Mouse (Mus musculus) brain, embryonic 14.5 days (tissue): ENCODE data around the gene Chrnd. TPM values are rescaled to one million over a fixed set of nuclear protein-coding genes. Genes with fewer than 3 reads are reported as not detected.

Experiments used
- DNase-seq: peaks from one replicate; pipeline ENCODE4 v3.0.0-alpha.2; 2011; ENCODE audit warnings: low read depth
- CTCF ChIP-seq: fragments of 200-500 bp; IDR thresholded peaks from 2 replicates; pipeline ENCODE4 v1.5.1; 2012; ENCODE audit warnings: inconsistent platforms, mild to moderate bottlenecking, moderate library complexity, borderline replicate concordance; ENCODE audit not compliant: insufficient read depth, insufficient read length; ENCODE audit errors: extremely low read depth
- POLR2A ChIP-seq: fragments of 200-500 bp; IDR thresholded peaks from 2 replicates; pipeline ENCODE4 v1.6.1; 2012; ENCODE audit warnings: mild to moderate bottlenecking, inconsistent platforms, borderline replicate concordance; ENCODE audit not compliant: poor library complexity, insufficient read depth, insufficient read length, severe bottlenecking; ENCODE audit errors: extremely low read depth
- polyA plus RNA-seq: library from polyadenylated mRNA; depleted of rRNA; stranded (reverse); fragments of >200 nt; gene quantifications from 2 replicates; pipeline ENCODE4 v1.2.3, GENCODE M21; 2012

The Chrnd gene
- polyA plus RNA-seq, 1 experiment, result 0.07 TPM

DNA sequence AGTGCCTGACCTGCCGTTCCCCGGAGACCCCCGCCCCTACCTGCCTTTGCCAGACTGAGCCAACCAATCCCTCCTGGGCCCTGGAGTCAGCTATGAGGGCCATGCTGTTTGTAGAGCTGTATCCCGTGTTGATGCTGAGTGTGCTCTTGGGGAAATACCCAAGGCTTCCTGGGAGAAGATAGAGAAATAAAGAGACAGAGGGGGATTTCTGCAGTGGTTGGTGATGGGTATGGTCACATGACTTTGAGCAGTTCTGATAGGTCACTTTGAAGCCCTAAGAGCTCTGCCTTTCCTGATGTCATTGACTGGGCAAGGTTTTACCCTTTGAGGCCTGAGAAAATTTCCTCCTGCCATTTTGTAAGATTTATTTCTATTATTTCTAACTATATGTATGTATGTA is 21.0 kb downstream of the Chrnd start:
- TF ChIP-seq POLR2A (no peak), CTCF (no peak)
- DNase-seq, result no peak

DNA sequence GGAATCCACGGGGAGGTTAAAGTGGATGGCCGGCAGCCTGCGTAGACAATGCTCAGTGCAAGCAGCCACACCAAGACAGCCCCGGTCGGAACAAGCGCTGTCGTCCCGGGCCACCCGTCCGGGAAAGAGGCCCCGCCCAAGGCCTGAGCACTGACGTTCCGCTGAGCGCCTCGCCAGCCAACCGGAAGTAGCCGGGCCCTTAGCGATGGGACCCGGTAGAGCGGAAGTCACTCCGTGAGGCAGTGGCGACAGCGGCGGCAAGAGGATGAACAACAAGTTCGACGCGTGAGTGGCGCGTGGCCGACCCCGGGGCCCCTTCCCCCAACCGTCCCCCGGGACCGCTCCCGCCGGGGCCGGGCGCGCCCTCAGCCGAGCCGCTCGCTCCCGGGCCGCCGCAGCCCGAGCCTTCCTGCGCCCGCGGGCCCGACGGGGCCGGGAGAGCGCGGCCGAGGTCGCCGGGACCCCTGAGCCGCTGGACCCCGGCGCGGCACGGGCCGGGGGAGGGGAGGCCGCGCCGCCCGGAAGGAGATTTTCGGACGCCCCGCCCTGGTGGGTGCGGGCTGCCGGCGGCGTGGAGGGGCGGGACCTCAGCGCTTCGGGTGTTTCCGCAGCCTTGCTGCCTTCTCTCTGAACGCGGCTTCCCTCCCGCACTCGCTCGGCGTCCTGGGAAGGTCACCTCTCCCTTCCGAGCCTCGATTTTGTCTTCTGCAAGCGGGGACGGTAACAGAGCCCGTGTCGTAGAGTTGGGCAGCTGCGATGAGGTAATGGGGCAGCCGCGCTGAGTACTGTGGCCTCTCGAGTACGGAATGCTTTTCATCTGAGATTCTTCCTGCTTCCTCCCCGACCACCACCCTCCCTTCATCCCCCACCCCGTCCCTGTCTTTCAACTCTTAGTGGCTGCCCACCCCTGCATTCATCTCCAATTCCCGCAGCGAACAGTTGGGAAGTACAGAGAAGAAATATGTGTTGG is 23.6 kb downstream of the Chrnd start, which contains the start of gene Eif4e2:
Gene Eif4e2 (plus strand): TSS at position 180 of the 970 bp plus-strand sequence.
- DNase-seq, result peak; percentile 98
- no peak for TF ChIP-seq CTCF
- peak; percentile 78 for TF ChIP-seq POLR2A

DNA sequence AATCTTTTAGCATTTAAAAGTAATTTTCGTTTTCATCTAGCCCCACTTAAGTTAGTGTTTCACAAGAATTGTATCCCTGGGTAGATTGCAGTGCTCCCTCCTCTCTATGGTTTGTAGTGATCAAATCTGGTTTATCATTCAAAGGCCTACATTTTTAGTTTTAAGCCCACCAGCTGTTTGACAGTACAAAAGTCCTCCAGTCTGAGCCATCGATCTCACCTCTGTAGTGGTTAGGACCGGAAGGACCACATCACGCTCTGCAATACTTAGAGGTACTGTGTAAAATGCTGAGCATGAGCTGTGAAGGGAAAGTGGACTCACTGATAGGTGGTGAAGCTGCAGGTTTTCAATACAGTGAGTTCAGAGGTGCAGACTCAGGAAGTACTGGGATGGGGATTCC is 24.3 kb downstream of the Chrnd start:
- no peak for DNase-seq
- TF ChIP-seq CTCF (no peak), POLR2A (no peak)

DNA sequence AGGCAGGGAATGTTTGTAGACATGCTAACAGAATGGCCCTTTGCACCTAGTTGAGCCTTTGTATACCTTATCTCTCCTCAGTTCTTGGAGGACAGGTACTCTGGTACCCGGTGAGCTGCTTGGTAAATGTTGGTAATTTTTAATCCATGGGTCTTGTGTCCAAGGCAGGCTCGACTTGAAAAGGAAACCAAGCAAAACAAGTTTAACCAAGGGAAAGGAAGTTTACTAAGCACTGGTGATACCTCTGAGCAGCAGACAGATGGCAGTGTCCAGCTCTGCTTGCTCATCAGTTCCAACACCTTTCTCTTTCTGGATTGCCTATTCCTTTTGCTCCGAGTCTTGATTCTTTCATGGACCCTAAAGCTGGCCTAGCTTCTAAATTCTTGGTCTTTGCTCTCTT is 27.5 kb downstream of the Chrnd start:
- no peak for TF ChIP-seq POLR2A
- peak; percentile 58; the same call in 1 of the 2 replicates for TF ChIP-seq CTCF
- peak; percentile 22 for DNase-seq

DNA sequence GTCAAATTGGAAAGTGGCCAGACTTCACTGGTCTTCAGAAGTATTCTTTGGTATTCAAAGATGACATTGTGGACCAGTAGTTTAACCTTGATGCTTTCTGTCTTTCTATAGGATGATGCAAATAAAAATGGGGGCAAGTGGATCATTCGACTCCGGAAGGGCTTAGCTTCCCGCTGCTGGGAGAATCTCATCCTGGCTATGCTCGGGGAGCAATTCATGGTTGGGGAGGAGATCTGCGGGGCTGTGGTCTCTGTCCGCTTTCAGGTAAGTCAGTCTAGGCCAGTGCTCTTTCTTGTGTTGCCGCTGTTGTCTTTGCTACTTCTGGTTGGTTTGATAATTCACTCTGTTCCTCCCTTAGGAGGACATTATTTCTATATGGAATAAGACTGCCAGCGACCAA is 35.3 kb downstream of the Chrnd start:
- no peak for DNase-seq
- no peak for TF ChIP-seq POLR2A
- no peak for TF ChIP-seq CTCF

DNA sequence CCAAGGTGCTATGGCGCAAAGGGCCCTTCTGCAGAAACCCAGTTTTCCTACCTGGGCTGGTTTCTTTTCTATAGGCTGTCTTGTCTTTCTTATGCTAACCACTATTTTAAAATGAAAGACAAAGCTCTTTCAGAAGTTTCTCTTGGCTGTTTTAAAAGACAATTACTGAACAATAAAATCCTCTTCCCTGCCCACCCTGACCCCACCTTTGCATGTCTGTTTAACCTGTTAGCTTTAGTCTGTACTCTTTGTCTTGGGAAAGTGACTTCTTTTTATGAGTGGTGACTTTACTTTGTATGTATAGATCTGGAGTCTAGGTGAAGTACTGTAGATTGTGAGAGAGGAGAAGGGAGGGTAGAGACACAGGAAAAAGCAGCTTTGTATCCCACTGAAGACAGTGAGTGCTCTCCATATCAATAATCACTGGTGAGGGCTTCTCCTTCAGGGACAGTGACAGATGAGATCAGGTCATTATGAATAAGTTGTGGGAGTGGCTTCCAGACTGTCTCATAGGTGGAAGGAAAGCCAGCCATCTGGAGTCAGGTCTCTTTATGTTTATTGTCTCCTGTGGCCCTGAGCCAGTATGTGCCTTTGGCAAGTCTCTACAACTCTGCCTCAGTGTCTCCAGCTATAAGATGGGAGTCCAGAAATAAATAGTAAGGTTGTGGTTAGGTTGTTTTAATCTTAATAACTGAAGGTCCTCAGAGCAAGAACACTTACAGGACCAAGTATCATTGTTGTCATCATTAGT is 36.2 kb downstream of the Chrnd start:
- DNase-seq, result no peak
- no peak for TF ChIP-seq CTCF
- no peak for TF ChIP-seq POLR2A

DNA sequence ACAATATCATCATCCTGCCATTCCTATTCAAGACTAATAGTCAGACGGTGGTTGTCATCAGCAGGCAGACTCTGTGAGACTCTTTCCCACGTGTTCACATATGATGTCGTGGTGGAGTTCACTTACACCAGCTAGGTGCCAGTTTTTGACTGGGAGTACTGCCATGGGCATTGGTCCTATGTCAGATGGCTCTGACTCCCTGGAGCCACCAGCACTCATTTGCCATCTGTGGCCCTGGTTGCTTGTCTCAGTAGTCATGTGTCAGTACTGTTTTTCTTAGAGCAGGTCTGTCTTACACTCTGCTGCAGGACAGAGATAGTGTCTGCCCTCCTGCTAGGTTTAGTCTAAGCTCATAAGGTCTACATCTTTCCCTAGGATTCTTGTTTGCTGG is 36.7 kb downstream of the Chrnd start:
- DNase-seq, result peak; percentile 12
- TF ChIP-seq POLR2A (no peak), CTCF (no peak)

DNA sequence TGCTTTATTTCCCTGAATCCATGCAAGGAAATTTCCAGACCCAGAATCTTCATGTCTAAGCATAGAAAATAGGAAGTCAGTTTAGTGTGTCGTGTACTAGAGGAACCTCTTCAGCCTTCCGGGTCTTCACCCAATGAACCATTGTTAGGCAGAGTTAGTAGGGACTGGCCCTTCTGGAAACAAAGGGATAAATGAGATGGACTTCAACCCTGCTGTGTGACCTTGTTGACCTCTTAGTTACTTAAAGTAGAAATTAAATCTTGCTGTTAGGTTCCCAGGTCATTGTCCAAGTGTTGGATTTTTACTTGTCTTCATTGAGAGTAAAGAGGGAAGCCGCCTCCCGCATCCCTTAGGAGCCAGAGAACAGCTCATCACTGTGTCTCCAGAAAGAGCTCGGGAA is 40.2 kb downstream of the Chrnd start:
- no peak for TF ChIP-seq POLR2A
- TF ChIP-seq CTCF, result no peak
- no peak for DNase-seq

DNA sequence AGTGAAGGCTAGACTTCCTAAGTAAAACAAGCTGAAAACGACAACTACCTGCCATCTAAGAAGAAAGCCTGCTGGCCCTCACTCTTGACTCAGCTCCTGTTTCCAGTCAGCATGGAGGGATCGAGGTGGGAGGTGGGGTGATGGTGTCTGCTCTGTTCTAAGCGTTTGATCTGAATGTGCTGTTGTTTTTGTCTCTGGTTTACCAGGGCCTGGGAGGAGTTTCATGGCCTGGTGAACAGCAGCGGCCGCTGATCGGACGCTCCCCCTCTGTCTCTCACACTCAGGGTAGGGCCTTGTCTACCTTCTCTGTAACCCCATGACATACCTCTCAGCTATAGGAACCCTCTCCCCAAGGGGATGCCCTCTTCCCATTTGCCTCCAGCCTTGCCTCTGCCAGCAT is 41.8 kb downstream of the Chrnd start:
- no peak for DNase-seq
- TF ChIP-seq POLR2A (no peak), CTCF (no peak)

DNA sequence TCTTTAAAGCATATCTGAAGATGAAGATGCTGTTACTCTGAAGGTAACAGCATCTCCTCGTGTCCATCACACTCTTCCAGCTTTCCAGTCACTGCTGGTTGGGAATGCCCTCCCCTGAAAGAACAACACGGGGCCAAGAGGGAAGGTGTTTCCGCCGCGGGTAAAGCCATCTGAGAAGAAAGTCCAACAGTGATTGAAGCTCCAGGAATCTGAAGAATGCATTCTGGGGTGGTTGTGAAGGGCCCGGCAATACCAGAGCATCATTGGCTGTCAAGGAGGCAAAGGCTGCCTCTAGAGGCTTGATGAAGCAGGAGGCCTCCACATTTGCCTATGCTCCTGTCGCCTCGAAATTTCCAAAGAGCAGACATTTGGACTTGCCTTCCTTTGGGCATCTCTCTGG is 48.6 kb downstream of the Chrnd start:
- DNase-seq, result no peak
- TF ChIP-seq POLR2A (no peak), CTCF (no peak)

DNA sequence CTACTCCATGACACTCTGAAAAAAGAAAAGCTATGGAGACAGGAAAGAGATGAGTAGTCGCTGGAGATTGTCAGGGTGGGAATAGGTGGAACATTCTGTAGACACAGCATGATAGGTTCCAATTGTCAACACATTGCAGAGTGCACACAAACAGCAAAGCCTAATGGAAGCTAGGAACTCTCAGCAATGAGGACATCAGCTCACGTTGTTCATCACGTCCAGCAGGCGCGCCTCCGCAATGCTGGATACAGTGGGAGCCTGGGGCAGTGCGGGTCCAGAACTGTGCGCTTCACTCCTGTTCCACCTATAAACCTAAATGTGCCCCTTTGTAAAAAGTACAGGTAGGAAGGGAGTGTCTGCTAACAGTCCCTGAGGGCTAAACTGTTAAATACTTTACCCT is 52.6 kb downstream of the Chrnd start:
- DNase-seq, result no peak
- TF ChIP-seq POLR2A (no peak), CTCF (no peak)

DNA sequence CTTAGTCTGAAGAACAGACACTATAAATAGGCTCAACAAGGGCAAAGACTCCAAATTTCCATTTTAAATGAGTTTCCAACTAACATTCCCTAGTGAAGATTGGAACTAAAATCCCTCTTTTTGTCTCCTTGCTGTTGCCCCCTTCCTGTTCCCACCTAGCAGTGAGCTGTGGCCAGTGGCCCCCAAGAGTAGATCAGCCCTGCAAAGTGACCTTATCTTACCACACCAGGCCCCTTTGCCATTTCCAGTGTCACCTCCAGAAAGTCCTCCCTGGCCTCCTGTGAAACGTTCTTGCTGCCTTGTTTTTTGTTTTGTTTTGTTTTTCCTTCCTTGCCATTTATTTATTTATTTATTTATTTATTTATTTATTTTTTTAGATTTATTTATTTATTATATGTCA is 55.0 kb downstream of the Chrnd start:
- no peak for DNase-seq

More for the DNA sequence above, 55.0 kb downstream of the Chrnd start:
- no peak for TF ChIP-seq POLR2A
- no peak for TF ChIP-seq CTCF
